ENCODE assay signal across 8 mouse cellular contexts in genomic region chr1:176355342-176355741, GRCm38 (mm10).
A peak's percentile ranks its signal among the peaks of the same experiment; 100 is the strongest.
DNase-seq lines count a peak whose midpoint lies in the region; ATAC-seq and TF ChIP-seq lines count a peak whose summit lies in the region.
"Had no signal": no experiment of that assay in that cellular context is flagged by ENCODE, and none has a peak within 500 bp of the region (broad histone marks: within the 10 kb centered on the region; RNA-seq: fewer than 3 reads in every experiment).

No protein-coding gene starts in this region.

- TF ChIP-seq CTCF in cerebellum, adult 2 months (IDR thresholded peaks at IDR 0.05; ENCODE audit: borderline replicate concordance, insufficient read depth, low read depth, low read length) = no peak
- TF ChIP-seq CTCF in thymus, adult 2 months (IDR thresholded peaks at IDR 0.05; ENCODE audit: borderline replicate concordance, control insufficient read depth, extremely low read depth, insufficient read depth, low read length, poor library complexity) = no peak

- intact Hi-C loops in heart, postnatal 14 days (cut with DNase I) = no loop called here

- H3K9ac ChIP-seq in midbrain, embryonic 16.5 days (ENCODE audit: low read depth, low read length) = peak overlapping the region; percentile 50; the same call in 1 of the 2 replicates
- H3K9ac ChIP-seq: liver, embryonic 13.5 days had no signal

- peak overlapping the region; percentile 34 for H3K4me2 ChIP-seq in midbrain, embryonic 16.5 days (ENCODE audit: low read length)
- H3K4me2 ChIP-seq: liver, embryonic 13.5 days had no signal

- H3K4me3 ChIP-seq in cerebellum, adult 2 months (replicated peaks; ENCODE audit: insufficient read depth, low read depth, low read length) = no peak overlapping the region
- no peak overlapping the region for H3K4me3 ChIP-seq in midbrain, embryonic 16.5 days (ENCODE audit: low read depth, low read length)
- no peak overlapping the region for H3K4me3 ChIP-seq in thymus, adult 2 months (ENCODE audit: control insufficient read depth, insufficient read depth, low read length)
- H3K4me3 ChIP-seq: liver, embryonic 13.5 days had no signal

- H3K27me3 ChIP-seq in cerebellum, adult 2 months (ENCODE audit: control insufficient read depth, insufficient read depth, low read length) = no peaks in the 10 kb centered on the region
- no peaks in the 10 kb centered on the region for H3K27me3 ChIP-seq in midbrain, embryonic 16.5 days (ENCODE audit: control insufficient read depth, insufficient read depth, low read depth, low read length)
- no peaks in the 10 kb centered on the region for H3K27me3 ChIP-seq in thymus, adult 2 months (ENCODE audit: control insufficient read depth, insufficient read depth, low read length)
- H3K27me3 ChIP-seq: liver, embryonic 13.5 days had no signal

- no peaks in the 10 kb centered on the region for H3K36me3 ChIP-seq in midbrain, embryonic 16.5 days (ENCODE audit: control insufficient read depth, insufficient read depth, low read length)
- no peaks in the 10 kb centered on the region for H3K36me3 ChIP-seq in thymus, adult 2 months (ENCODE audit: control insufficient read depth, insufficient read depth, low read length)
- H3K36me3 ChIP-seq: liver, embryonic 13.5 days had no signal

- ATAC-seq in midbrain, embryonic 16.5 days = peak; percentile 96

- H3K9me3 ChIP-seq in midbrain, embryonic 16.5 days (replicated peaks; ENCODE audit: control insufficient read depth, low read length, poor library complexity, severe bottlenecking) = no peaks in the 10 kb centered on the region
- H3K9me3 ChIP-seq: liver, embryonic 13.5 days had no signal

- TF ChIP-seq POLR2A in cerebellum, adult 2 months (IDR thresholded peaks at IDR 0.05; ENCODE audit: borderline replicate concordance, insufficient read depth, low read length) = no peak
- TF ChIP-seq POLR2A in thymus, adult 2 months (IDR thresholded peaks at IDR 0.05; ENCODE audit: control insufficient read depth, extremely low read depth, insufficient read depth, low read length, poor library complexity) = no peak

- no peak overlapping the region for H3K27ac ChIP-seq in cerebellum, adult 2 months (ENCODE audit: insufficient read depth, low read length)
- H3K27ac ChIP-seq in midbrain, embryonic 16.5 days (ENCODE audit: low read length) = peak overlapping the region; percentile 14; the same call in 1 of the 2 replicates
- H3K27ac ChIP-seq in thymus, adult 2 months (ENCODE audit: control insufficient read depth, insufficient read depth, low read length) = no peak overlapping the region
- H3K27ac ChIP-seq: liver, embryonic 13.5 days had no signal

- DNase-seq in cerebellum, adult 2 months = peak; percentile 9 to 13
- peak; percentile 3 to 10 for DNase-seq in cerebellum, postnatal 36 days
- peak; percentile 2 to 17 for DNase-seq in layer of hippocampus, adult 18-20 months (ENCODE audit: low spot score in 2 of 2)
- no peak for DNase-seq in urinary bladder, adult 2 months (ENCODE audit: low spot score)
- no peak for DNase-seq in heart, postnatal 14 days
- DNase-seq in thymus, adult 2 months = no peak
- DNase-seq: liver, embryonic 13.5 days had no signal

- 15% methylated on average over 12 of the region's 12 CpGs for WGBS in cerebellum, adult 2 months
- 19% methylated on average over 12 of the region's 12 CpGs for WGBS in midbrain, embryonic 16.5 days
- 76% methylated on average over 12 of the region's 12 CpGs for WGBS in thymus, adult 2 months

- no peaks in the 10 kb centered on the region for H3K4me1 ChIP-seq in cerebellum, adult 2 months (ENCODE audit: control insufficient read depth, insufficient read depth, low read length)
- H3K4me1 ChIP-seq in midbrain, embryonic 16.5 days (ENCODE audit: control insufficient read depth, insufficient read depth, low read length) = peaks cover 10% of the 10 kb centered on the region; the same call in 1 of the 2 replicates
- no peaks in the 10 kb centered on the region for H3K4me1 ChIP-seq in thymus, adult 2 months (replicated peaks; ENCODE audit: control insufficient read depth, insufficient read depth, low read length)
- H3K4me1 ChIP-seq: liver, embryonic 13.5 days had no signal

Comparison
In these comparisons a context has a peak if more than half of its experiments do, and no peak if none do; other contexts are left out.
1. DNase-seq: peak in cerebellum, adult 2 months (2 of 2), cerebellum, postnatal 36 days (2 of 2) and layer of hippocampus, adult 18-20 months (2 of 2); none in urinary bladder, adult 2 months (single experiment), heart, postnatal 14 days (0 of 2) and thymus, adult 2 months (single experiment).